Mouse (Mus musculus) CH12.LX (cell line): ENCODE measurements around the gene Erbb2.

ENCODE experiments used
- CHD1 ChIP-seq: IDR thresholded peaks from 2 replicates; pipeline ENCODE4 v1.6.1; 2012; ENCODE audit warnings: low read depth, low read length, improper control_type of control experiment, inconsistent platforms
- CTCF ChIP-seq, 2 experiments: IDR thresholded peaks in 1 of 2; conservative IDR thresholded peaks in 1 of 2; 2 replicates each; pipeline ENCODE4 v1.5.1; 2011 to 2012; ENCODE audit warnings: low read depth in 2 of 2, low read length in 2 of 2, improper control_type of control experiment in 1 of 2, inconsistent platforms in 1 of 2, mild to moderate bottlenecking in 1 of 2, moderate library complexity in 1 of 2
- E2F4 ChIP-seq: IDR thresholded peaks from 2 replicates; pipeline ENCODE4 v1.6.1; 2011; ENCODE audit warnings: low read depth, low read length, improper control_type of control experiment; ENCODE audit not compliant: insufficient replicate concordance
- ELF1 ChIP-seq: IDR thresholded peaks from 2 replicates; pipeline ENCODE4 v1.6.1; 2014; ENCODE audit warnings: low read depth, mild to moderate bottlenecking, inconsistent platforms, low read length, improper control_type of control experiment
- MAZ ChIP-seq: IDR thresholded peaks from 2 replicates; pipeline ENCODE4 v1.6.1; 2012; ENCODE audit warnings: low read depth, mild to moderate bottlenecking, inconsistent platforms, low read length, improper control_type of control experiment, moderate library complexity
- POLR2A ChIP-seq: IDR thresholded peaks from 2 replicates; pipeline ENCODE4 v1.6.1; 2011; ENCODE audit warnings: low read depth, mild to moderate bottlenecking, improper control_type of control experiment, low read length
- POLR2AphosphoS2 ChIP-seq: IDR thresholded peaks from 2 replicates; pipeline ENCODE4 v1.6.1; 2011; ENCODE audit warnings: low read depth, low read length, improper control_type of control experiment
- SIN3A ChIP-seq: IDR thresholded peaks from 2 replicates; pipeline ENCODE4 v1.6.1; 2012; ENCODE audit warnings: low read length, improper control_type of control experiment, inconsistent platforms

- no peak for TF ChIP-seq CTCF (conservative IDR thresholded peaks at IDR 0.05 in 1 of 2, IDR thresholded peaks at IDR 0.05 in 1 of 2; ENCODE audit: low read depth in 2 of 2, low read length in 2 of 2)
- no peak for TF ChIP-seq POLR2A
- TF ChIP-seq CHD1, result no peak
- no peak for TF ChIP-seq E2F4
- TF ChIP-seq POLR2AphosphoS2, result no peak
- TF ChIP-seq SIN3A, result no peak
- no peak for TF ChIP-seq MAZ
- no peak for TF ChIP-seq ELF1
Observed at GRCm38 (mm10) chr11:98445679-98446078, 33.4 kb downstream of the Erbb2 start.
